Mouse (Mus musculus) hindbrain, postnatal 0 days (tissue): ENCODE results near the gene Clcn3. TPM values are rescaled to one million over a fixed set of nuclear protein-coding genes. Genes with fewer than 3 reads are reported as not detected.

Source experiments
- ATAC-seq: fragments of 200-750 bp; cut with Nextera tagmentation; 2 replicates; pipeline ENCODE4 v1.8.0; 2017; ENCODE audit warnings: mild to moderate bottlenecking, moderate TSS enrichment, moderate library complexity
- DNase-seq: peaks from one replicate; pipeline ENCODE4 v3.0.0-alpha.2; 2015; ENCODE audit warnings: low spot score
- H3K27ac ChIP-seq: fragments of 300-500 bp; sonication (generic); 2 replicates; pipeline ENCODE4 v1.5.1; 2014; ENCODE audit warnings: mild to moderate bottlenecking
- H3K27me3 ChIP-seq: fragments of 300-500 bp; sonication (generic); 2 replicates; pipeline ENCODE4 v1.6.1; 2014; ENCODE audit warnings: low read length, mixed read lengths; ENCODE audit not compliant: insufficient read depth
- H3K36me3 ChIP-seq: fragments of 300-500 bp; sonication (generic); 2 replicates; pipeline ENCODE4 v1.6.1; 2014; ENCODE audit warnings: low read length, mixed read lengths; ENCODE audit not compliant: insufficient read depth
- H3K4me1 ChIP-seq: fragments of 300-500 bp; sonication (generic); 2 replicates; pipeline ENCODE4 v1.6.1; 2014; ENCODE audit warnings: antibody characterized with exemption, low read length, mixed read lengths; ENCODE audit not compliant: insufficient read depth
- H3K4me2 ChIP-seq: fragments of 300-500 bp; sonication (generic); 2 replicates; pipeline ENCODE4 v1.6.1; 2014; ENCODE audit warnings: low read depth, mild to moderate bottlenecking, low read length, moderate library complexity, mixed read lengths
- H3K4me3 ChIP-seq: fragments of 300-500 bp; sonication (generic); 2 replicates; pipeline ENCODE4 v1.5.1; 2014; ENCODE audit warnings: low read length
- H3K9ac ChIP-seq: fragments of 300-500 bp; sonication (generic); replicated peaks from 2 replicates; pipeline ENCODE4 v1.6.1; 2014; ENCODE audit warnings: mild to moderate bottlenecking, low read length, moderate library complexity, mixed read lengths
- H3K9me3 ChIP-seq: fragments of 300-500 bp; sonication (generic); 2 replicates; pipeline ENCODE4 v1.6.1; 2016; ENCODE audit warnings: low read length, mixed read lengths
- CTCF ChIP-seq: IDR thresholded peaks from 2 replicates; pipeline ENCODE4 v1.5.1; 2016; ENCODE audit warnings: antibody characterized with exemption, control low read depth, low read depth
- WGBS: fragments of 180-500 bp; shearing (Covaris S2); extraction: QIAGEN DNeasy Blood & Tissue Kit; methylation state at CpG from one replicate; pipeline ENCODE4 v1.1.7; 2014; 5-methylcytosine and 5-hydroxymethylcytosine counted together
- polyA plus RNA-seq: library from polyadenylated mRNA; unstranded; fragments of >200 nt; fragmentation: Nextera tagmentation; extraction: Ambion mirVana; gene quantifications from 2 replicates; pipeline ENCODE4 v1.2.1, GENCODE M21; 2015
- total RNA-seq: library from RNA; depleted of rRNA; stranded (reverse); fragments of >200 nt; gene quantifications from 2 replicates; pipeline ENCODE4 v1.2.3, GENCODE M21; 2014

The Clcn3 gene
- total and polyA plus RNA-seq, 2 experiments from 2014 or later, result 77.4 to 87.7 TPM

- Histone ChIP-seq H3K27me3 (no peaks in the 10 kb centered on the region), H3K9me3 (no peaks in the 10 kb centered on the region), H3K9ac (peak overlapping the region; percentile 65), H3K4me2 (peak overlapping the region; percentile 60), H3K4me3 (peak overlapping the region; percentile 43), H3K4me1 (peaks cover 4% of the 10 kb centered on the region; the same call in 1 of the 2 replicates), H3K36me3 (no peaks in the 10 kb centered on the region), H3K27ac (peak overlapping the region; percentile 94)
- DNase-seq (peak; percentile 95), ATAC-seq (peak; percentile 98)
- TF ChIP-seq CTCF, result no peak
- WGBS, result under 1% methylated on average over 15 of the region's 15 CpGs
Observed at GRCm38 (mm10) chr8:60954281-60955014, 28.7 kb downstream of the Clcn3 start.

GRCm38 (mm10) chr8:60952803-60953202, 30.3 kb downstream of the Clcn3 start:
- no peak for DNase-seq
- Histone ChIP-seq H3K4me3 (peak overlapping the region; percentile 8), H3K4me1 (peaks cover 4% of the 10 kb centered on the region; the same call in 1 of the 2 replicates), H3K27me3 (no peaks in the 10 kb centered on the region), H3K4me2 (peak overlapping the region; percentile 52), H3K9ac (0 out of 2 replicates have a peak overlapping the region, but pooled peaks have one; percentile 2), H3K27ac (no peak overlapping the region), H3K36me3 (no peaks in the 10 kb centered on the region), H3K9me3 (no peaks in the 10 kb centered on the region)
- no peak for TF ChIP-seq CTCF
- 48% methylated on average over 5 of the region's 5 CpGs for WGBS
- no peak for ATAC-seq

GRCm38 (mm10) chr8:60951757-60952156, 31.3 kb downstream of the Clcn3 start:
- Histone ChIP-seq H3K9ac (no peak overlapping the region), H3K9me3 (no peaks in the 10 kb centered on the region), H3K27me3 (no peaks in the 10 kb centered on the region), H3K36me3 (no peaks in the 10 kb centered on the region), H3K4me1 (peaks cover 4% of the 10 kb centered on the region; the same call in 1 of the 2 replicates), H3K27ac (no peak overlapping the region), H3K4me2 (no peak overlapping the region), H3K4me3 (no peak overlapping the region)
- ATAC-seq (no peak), DNase-seq (no peak)
- no peak for TF ChIP-seq CTCF
- 97% methylated on average over 1 of the region's 1 CpGs for WGBS

- no peaks in the 10 kb centered on the region for H3K9me3 ChIP-seq
- H3K4me3 ChIP-seq, result no peak overlapping the region
- H3K27ac ChIP-seq, result no peak overlapping the region
- 0 out of 2 replicates have a peak overlapping the region, but pooled peaks have one; percentile 25 for H3K4me2 ChIP-seq
- ATAC-seq, result no peak
- no peak for DNase-seq
- no peaks in the 10 kb centered on the region for H3K36me3 ChIP-seq
- WGBS, result 76% methylated on average over 4 of the region's 4 CpGs
- peaks cover 4% of the 10 kb centered on the region; the same call in 1 of the 2 replicates for H3K4me1 ChIP-seq
- H3K27me3 ChIP-seq, result no peaks in the 10 kb centered on the region
- H3K9ac ChIP-seq, result no peak overlapping the region
- TF ChIP-seq CTCF, result no peak
Observed at GRCm38 (mm10) chr8:60951271-60951670, 31.8 kb downstream of the Clcn3 start.

- no peak for TF ChIP-seq CTCF
- H3K9ac ChIP-seq, result no peak overlapping the region
- peaks cover 4% of the 10 kb centered on the region; the same call in 1 of the 2 replicates for H3K4me1 ChIP-seq
- H3K27me3 ChIP-seq, result no peaks in the 10 kb centered on the region
- no peak overlapping the region for H3K4me2 ChIP-seq
- WGBS, result 63% methylated on average over 4 of the region's 4 CpGs
- H3K9me3 ChIP-seq, result no peaks in the 10 kb centered on the region
- no peak for ATAC-seq
- H3K27ac ChIP-seq, result 0 out of 2 replicates have a peak overlapping the region, but pooled peaks have one; percentile 20
- H3K4me3 ChIP-seq, result no peak overlapping the region
- no peak for DNase-seq
- H3K36me3 ChIP-seq, result no peaks in the 10 kb centered on the region
Observed at GRCm38 (mm10) chr8:60949859-60950258, 33.2 kb downstream of the Clcn3 start.

GRCm38 (mm10) chr8:60947503-60947902, 35.6 kb downstream of the Clcn3 start:
- Histone ChIP-seq H3K4me2 (no peak overlapping the region), H3K9me3 (no peaks in the 10 kb centered on the region), H3K27ac (no peak overlapping the region), H3K36me3 (no peaks in the 10 kb centered on the region), H3K27me3 (no peaks in the 10 kb centered on the region), H3K4me3 (no peak overlapping the region), H3K9ac (no peak overlapping the region), H3K4me1 (peaks cover 4% of the 10 kb centered on the region; the same call in 1 of the 2 replicates)
- DNase-seq, result no peak
- no peak for ATAC-seq
- no peak for TF ChIP-seq CTCF

GRCm38 (mm10) chr8:60942867-60943266, 40.2 kb downstream of the Clcn3 start:
- Histone ChIP-seq H3K4me1 (no peaks in the 10 kb centered on the region), H3K4me2 (no peak overlapping the region), H3K4me3 (no peak overlapping the region), H3K9ac (no peak overlapping the region), H3K27ac (no peak overlapping the region), H3K36me3 (no peaks in the 10 kb centered on the region), H3K9me3 (no peaks in the 10 kb centered on the region), H3K27me3 (no peaks in the 10 kb centered on the region)
- no peak for ATAC-seq
- TF ChIP-seq CTCF, result peak; percentile 35; the same call in 1 of the 2 replicates
- 91% methylated on average over 2 of the region's 2 CpGs for WGBS
- no peak for DNase-seq
